Mouse (Mus musculus) spleen, adult 2 months (tissue): ENCODE data around the gene Unc13d. TPM values are rescaled to one million over a fixed set of nuclear protein-coding genes. Genes with fewer than 3 reads are reported as not detected.
A peak's percentile ranks its signal among the peaks of the same experiment; 100 is the strongest.

Experiments used
- DNase-seq, 2 experiments: peaks; one replicate each; pipeline versions ENCODE4 v3.0.0 to v3.0.0-alpha.2; 2012 to 2021; ENCODE audit warnings: low spot score in 2 of 2, low read depth in 1 of 2
- H3K27ac ChIP-seq: fragments of 200-500 bp; 2 replicates; pipeline ENCODE4 v1.5.1; 2012; ENCODE audit warnings: low read length, inconsistent platforms; ENCODE audit not compliant: insufficient read depth
- H3K27me3 ChIP-seq: fragments of 200-500 bp; 2 replicates; pipeline ENCODE4 v1.6.1; 2012; ENCODE audit warnings: mild to moderate bottlenecking, moderate library complexity, low read length, inconsistent platforms; ENCODE audit not compliant: control insufficient read depth, insufficient read depth
- H3K36me3 ChIP-seq: fragments of 200-500 bp; 2 replicates; pipeline ENCODE4 v1.6.1; 2012; ENCODE audit warnings: mild to moderate bottlenecking, low read length, inconsistent platforms; ENCODE audit not compliant: control insufficient read depth, insufficient read depth
- H3K4me1 ChIP-seq: fragments of 200-500 bp; 2 replicates; pipeline ENCODE4 v1.6.1; 2011; ENCODE audit warnings: inconsistent platforms; ENCODE audit not compliant: control insufficient read depth, insufficient read depth, insufficient read length
- H3K4me3 ChIP-seq: fragments of 200-500 bp; 2 replicates; pipeline ENCODE4 v1.5.1; 2011; ENCODE audit warnings: mild to moderate bottlenecking, inconsistent platforms; ENCODE audit not compliant: insufficient read depth, insufficient read length; ENCODE audit errors: extremely low read depth
- CTCF ChIP-seq: fragments of 200-500 bp; IDR thresholded peaks from 2 replicates; pipeline ENCODE4 v1.5.1; 2011; ENCODE audit warnings: mild to moderate bottlenecking, inconsistent platforms; ENCODE audit not compliant: insufficient read depth, insufficient read length, insufficient replicate concordance; ENCODE audit errors: extremely low read depth
- POLR2A ChIP-seq: fragments of 200-500 bp; IDR thresholded peaks from 2 replicates; pipeline ENCODE4 v1.6.1; 2011; ENCODE audit warnings: low read depth, low read length, inconsistent platforms
- WGBS: fragments of 180-500 bp; shearing (Covaris S2); methylation state at CpG from one replicate; pipeline ENCODE4 v1.1.7; 2018; 5-methylcytosine and 5-hydroxymethylcytosine counted together
- polyA plus RNA-seq: library from polyadenylated mRNA; depleted of rRNA; stranded (reverse); fragments of >200 nt; gene quantifications from 2 replicates; pipeline ENCODE4 v1.2.3, GENCODE M21; 2012

Unc13d gene
- polyA plus RNA-seq, 1 experiment, result 49.4 TPM

DNA sequence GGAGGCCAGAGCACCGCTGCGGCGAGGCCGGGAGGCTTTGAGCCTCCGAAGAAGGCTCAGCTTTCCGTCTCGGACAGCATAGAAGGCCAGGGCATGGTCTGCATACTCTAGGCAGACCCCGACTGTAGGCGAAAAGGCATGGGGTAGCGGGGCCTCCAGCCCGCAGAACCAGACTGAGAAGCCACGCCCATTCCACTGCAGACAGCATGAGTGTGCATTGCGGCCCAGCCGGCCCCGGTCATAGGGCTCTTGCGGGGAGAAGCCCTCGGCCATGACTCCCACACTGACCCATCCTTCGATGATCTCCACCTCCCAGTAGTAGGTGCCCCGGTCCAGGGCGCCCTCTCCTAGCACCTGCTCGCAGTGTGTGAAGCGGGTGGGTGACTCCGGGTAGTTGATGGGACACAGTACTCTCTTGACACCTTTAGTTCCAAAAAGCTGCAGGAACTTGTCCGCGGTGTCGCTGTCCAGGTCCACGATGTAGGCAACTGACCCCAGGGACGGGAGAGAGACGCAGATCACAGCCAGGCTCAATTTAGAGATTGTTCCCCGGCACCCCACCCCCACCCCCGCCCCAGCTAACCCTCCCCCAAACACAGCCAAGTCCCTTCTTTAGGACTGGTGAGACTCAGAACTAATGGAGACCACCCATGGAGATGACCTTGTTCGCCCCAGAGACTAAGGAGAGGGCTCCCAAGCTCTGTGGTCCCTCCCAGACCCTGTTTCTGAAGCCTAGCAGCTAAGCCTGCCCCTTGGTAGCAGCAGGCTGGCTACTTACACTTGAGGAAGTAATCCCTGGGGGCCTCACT is 28.6 kb upstream of the Unc13d start:
- 82% methylated on average over 32 of the region's 32 CpGs for WGBS
- no peak for TF ChIP-seq POLR2A
- TF ChIP-seq CTCF, result no peak
- no peaks in the 10 kb centered on the region for H3K36me3 ChIP-seq
- H3K4me3 ChIP-seq, result no peak overlapping the region
- DNase-seq, result no peak
- H3K27ac ChIP-seq, result no peak overlapping the region
- H3K27me3 ChIP-seq, result peaks cover 9% of the 10 kb centered on the region
- H3K4me1 ChIP-seq, result peaks cover 13% of the 10 kb centered on the region

DNA sequence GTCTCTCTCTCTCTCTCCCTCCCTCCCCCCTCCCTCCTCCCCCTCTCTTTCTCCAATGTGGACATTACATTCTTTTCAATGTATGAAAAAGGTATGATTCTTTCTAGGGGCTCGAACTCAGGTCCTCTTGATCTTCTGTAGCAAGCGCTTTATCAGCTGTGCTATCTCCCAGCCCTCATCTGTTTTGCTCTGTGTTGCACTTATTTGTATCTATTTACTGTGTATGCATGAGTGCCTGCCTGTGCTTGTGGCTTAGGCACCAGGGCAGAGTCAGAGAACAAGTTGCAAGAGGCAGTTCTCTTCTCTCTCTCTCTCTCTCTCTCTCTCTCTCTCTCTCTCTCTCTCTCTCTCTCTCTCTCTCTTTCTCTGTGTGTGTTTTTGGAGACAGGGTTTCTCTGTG is 27.3 kb upstream of the Unc13d start:
- TF ChIP-seq POLR2A (no peak), CTCF (no peak)

DNA sequence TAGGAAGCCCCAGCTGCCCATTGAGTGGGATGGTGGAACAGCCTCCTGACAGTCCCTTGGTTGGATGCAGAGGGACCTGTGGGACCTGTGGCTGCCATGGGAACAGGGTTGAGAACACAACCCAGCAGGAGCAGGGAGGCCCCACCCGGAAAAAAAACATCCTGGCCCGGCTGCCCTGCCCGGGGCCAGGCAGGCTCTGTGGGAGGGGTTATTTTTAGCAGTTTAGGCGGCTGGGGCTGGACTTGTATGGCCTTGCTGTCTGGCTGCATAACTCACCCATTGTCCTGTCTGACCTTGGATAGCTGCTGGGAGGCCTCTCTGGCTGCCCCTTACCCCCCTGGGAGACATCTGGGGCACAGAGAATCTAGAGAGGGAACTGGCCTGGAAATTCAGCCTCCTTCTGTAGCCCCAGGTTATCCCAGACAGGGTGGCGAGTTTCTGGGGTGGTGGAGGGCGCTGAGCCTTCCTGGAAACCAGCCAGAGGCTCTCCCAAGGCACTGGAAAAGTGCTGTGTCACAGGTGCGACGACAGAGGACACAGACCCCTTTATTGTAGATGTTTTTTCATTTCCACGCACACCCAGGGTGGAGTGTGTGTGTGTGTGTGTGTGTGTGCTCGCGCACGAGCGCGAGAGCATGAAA is 26.4 kb upstream of the Unc13d start:
- Histone ChIP-seq H3K36me3 (no peaks in the 10 kb centered on the region), H3K4me1 (peaks cover 4% of the 10 kb centered on the region; the same call in 1 of the 2 replicates), H3K27me3 (no peaks in the 10 kb centered on the region), H3K4me3 (no peak overlapping the region), H3K27ac (no peak overlapping the region)
- DNase-seq, result no peak
- TF ChIP-seq POLR2A (no peak), CTCF (no peak)
- 43% methylated on average over 14 of the region's 14 CpGs for WGBS

More for the DNA sequence above, 27.3 kb upstream of the Unc13d start:
- peaks cover 11% of the 10 kb centered on the region for H3K4me1 ChIP-seq
- no peaks in the 10 kb centered on the region for H3K36me3 ChIP-seq
- H3K27ac ChIP-seq, result no peak overlapping the region
- 88% methylated on average over 2 of the region's 2 CpGs for WGBS
- no peak for DNase-seq
- H3K4me3 ChIP-seq, result no peak overlapping the region
- H3K27me3 ChIP-seq, result peaks cover 7% of the 10 kb centered on the region

DNA sequence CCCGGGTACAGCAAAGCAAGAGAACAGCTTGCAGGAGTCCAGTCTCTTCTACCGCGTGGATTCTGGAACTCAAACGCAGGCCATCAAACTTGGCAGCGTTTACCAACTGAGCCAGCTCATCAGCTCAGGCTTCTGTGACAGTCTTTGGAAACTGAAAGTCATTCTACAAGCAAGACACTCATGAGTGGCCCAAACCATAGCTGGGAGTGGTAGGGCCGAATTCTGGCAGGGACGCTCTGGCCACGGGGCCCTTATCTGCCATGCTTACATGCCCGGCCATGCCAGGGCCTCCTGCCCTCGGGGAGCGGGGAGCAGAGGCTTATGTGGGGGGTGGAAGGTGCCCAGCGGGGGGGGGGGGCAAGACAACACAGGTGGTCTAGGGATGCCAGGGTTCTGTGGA is 25.8 kb upstream of the Unc13d start:
- no peak for TF ChIP-seq POLR2A
- no peak for TF ChIP-seq CTCF
- peaks cover 4% of the 10 kb centered on the region; the same call in 1 of the 2 replicates for H3K4me1 ChIP-seq
- H3K27ac ChIP-seq, result 0 out of 2 replicates have a peak overlapping the region, but pooled peaks have one; percentile 6
- DNase-seq, result no peak
- H3K36me3 ChIP-seq, result no peaks in the 10 kb centered on the region
- 67% methylated on average over 12 of the region's 12 CpGs for WGBS
- H3K4me3 ChIP-seq, result no peak overlapping the region
- H3K27me3 ChIP-seq, result no peaks in the 10 kb centered on the region

DNA sequence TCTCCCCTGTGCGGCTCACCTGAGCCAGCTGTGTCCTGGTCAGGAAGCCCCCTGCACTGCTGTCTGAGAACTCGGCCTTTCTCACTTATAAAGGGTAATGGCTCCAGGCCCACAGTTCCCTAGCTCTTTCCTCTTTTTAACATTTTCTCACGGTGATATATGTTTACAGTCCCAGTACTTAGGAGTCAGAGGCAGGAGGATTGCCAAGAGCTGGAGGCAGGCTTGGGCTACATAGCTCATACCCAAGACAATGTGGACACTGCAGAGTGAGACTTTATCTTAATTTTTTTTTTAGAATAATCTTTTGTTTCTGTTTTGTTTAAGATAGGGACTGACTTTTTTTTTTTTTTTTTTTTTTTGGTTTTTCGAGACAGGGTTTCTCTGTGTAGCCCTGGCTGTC is 24.7 kb upstream of the Unc13d start:
- DNase-seq, result no peak
- TF ChIP-seq POLR2A (no peak), CTCF (no peak)
- Histone ChIP-seq H3K4me1 (peaks cover 4% of the 10 kb centered on the region; the same call in 1 of the 2 replicates), H3K4me3 (no peak overlapping the region), H3K27me3 (no peaks in the 10 kb centered on the region), H3K27ac (peak overlapping the region; percentile 65), H3K36me3 (no peaks in the 10 kb centered on the region)
- WGBS, result 50% methylated on average over 3 of the region's 4 CpGs

DNA sequence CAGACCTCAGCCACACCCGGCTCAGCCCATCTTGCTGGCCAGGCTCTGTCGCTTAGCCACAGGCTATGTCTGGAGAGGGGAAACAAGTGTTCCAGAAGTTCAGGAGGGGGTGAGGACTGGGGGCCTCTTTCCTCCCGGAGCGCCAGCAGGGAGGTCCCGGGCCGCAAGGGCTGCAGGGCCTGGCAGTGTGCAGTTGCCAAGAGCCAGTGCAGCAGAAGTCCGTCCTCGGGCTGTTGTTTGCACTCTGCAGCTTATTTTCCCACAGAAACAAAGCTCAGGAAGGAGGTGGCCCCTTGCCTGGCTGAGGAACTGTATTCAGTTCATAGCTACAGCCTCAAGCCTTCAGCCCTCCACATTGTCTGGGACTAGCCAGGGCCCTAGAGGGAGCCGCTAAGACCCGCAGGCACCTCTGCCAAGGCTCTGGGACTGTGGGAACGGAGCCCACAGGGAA is 24.2 kb upstream of the Unc13d start:
- Histone ChIP-seq H3K4me1 (peaks cover 4% of the 10 kb centered on the region; the same call in 1 of the 2 replicates), H3K4me3 (no peak overlapping the region)
- DNase-seq, result no peak

DNA sequence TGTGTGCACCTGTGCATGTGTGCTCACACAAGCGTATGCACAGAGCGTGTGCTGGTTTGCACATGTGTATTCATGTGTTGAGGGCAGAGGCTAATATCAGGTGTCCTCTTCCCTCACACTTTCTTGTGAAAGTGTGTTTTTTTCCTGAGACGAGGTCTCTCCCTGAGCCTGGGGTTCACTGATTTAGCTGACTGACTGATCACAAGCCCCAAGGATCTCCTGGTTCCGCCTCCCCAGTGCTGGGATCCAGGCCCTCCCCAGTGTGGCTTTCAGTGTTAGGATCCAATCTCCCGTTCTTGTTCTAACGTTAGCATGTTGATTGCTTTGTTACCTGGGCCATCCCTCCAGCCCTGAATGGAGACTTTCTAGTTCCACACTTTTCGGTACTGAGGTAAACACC is 23.1 kb upstream of the Unc13d start:
- no peak for DNase-seq
- 95% methylated on average over 7 of the region's 7 CpGs for WGBS
- Histone ChIP-seq H3K4me3 (no peak overlapping the region), H3K27ac (no peak overlapping the region), H3K4me1 (peaks cover 4% of the 10 kb centered on the region; the same call in 1 of the 2 replicates), H3K36me3 (no peaks in the 10 kb centered on the region), H3K27me3 (no peaks in the 10 kb centered on the region)
- TF ChIP-seq POLR2A (no peak), CTCF (no peak)

More for the DNA sequence above, 24.2 kb upstream of the Unc13d start:
- H3K36me3 ChIP-seq, result no peaks in the 10 kb centered on the region
- 49% methylated on average over 11 of the region's 11 CpGs for WGBS
- H3K27ac ChIP-seq, result peak overlapping the region; percentile 65
- no peaks in the 10 kb centered on the region for H3K27me3 ChIP-seq
- TF ChIP-seq POLR2A (no peak), CTCF (no peak)
